Mouse (Mus musculus) CH12.LX (cell line): ENCODE results near the gene Cd83. TPM values are rescaled to one million over a fixed set of nuclear protein-coding genes. Genes with fewer than 3 reads are reported as not detected.
A peak's percentile ranks its signal among the peaks of the same experiment; 100 is the strongest.

Experiments used
- DNase-seq: peaks from one replicate; pipeline ENCODE4 v3.0.0-alpha.2; 2013; ENCODE audit errors: extremely low read depth
- H3K27ac ChIP-seq: 2 replicates; pipeline ENCODE4 v1.5.1; 2012; ENCODE audit warnings: low read depth, mild to moderate bottlenecking, control low read depth, moderate library complexity; ENCODE audit not compliant: insufficient read depth
- H3K27me3 ChIP-seq: replicated peaks from 2 replicates; pipeline ENCODE3; 2012; ENCODE audit warnings: inconsistent platforms
- H3K36me3 ChIP-seq, 2 experiments: replicated peaks in 1 of 2; 2 replicates each; pipeline versions ENCODE3 to v1.6.1; 2012; ENCODE audit warnings: inconsistent platforms in 1 of 2, low read length in 1 of 2, mild to moderate bottlenecking in 1 of 2, mixed read lengths in 1 of 2, moderate library complexity in 1 of 2; ENCODE audit not compliant: control insufficient read depth in 1 of 2, insufficient read depth in 1 of 2
- H3K4me1 ChIP-seq, 2 experiments: 2 replicates each; pipeline ENCODE4 v1.6.1; 2012; ENCODE audit warnings: inconsistent platforms in 1 of 2, moderate library complexity in 1 of 2; ENCODE audit not compliant: insufficient read depth in 2 of 2, control insufficient read depth in 1 of 2
- H3K4me2 ChIP-seq: 2 replicates; pipeline ENCODE4 v1.6.1; 2012; ENCODE audit warnings: low read depth, mild to moderate bottlenecking, control low read depth; ENCODE audit not compliant: poor library complexity, insufficient read depth, severe bottlenecking
- H3K4me3 ChIP-seq, 3 experiments: fragments of 150-350 bp in 1 of 3; sonication (generic) in 1 of 3; replicated peaks in 1 of 3; 2 replicates each; pipeline versions ENCODE3 to v1.5.1; 2011 to 2012; ENCODE audit warnings: low read depth in 2 of 3, low read length in 2 of 3, mild to moderate bottlenecking in 2 of 3, moderate library complexity in 2 of 3, control low read depth in 1 of 3, improper control_type of control experiment in 1 of 3, inconsistent platforms in 1 of 3, mixed read lengths in 1 of 3; ENCODE audit not compliant: poor library complexity in 1 of 3
- H3K79me2 ChIP-seq: replicated peaks from 2 replicates; pipeline ENCODE4 v1.6.1; 2012; ENCODE audit warnings: mild to moderate bottlenecking, moderate library complexity; ENCODE audit not compliant: control insufficient read depth, poor library complexity, insufficient read depth, severe bottlenecking; ENCODE audit errors: extremely low read depth
- H3K9ac ChIP-seq: 2 replicates; pipeline ENCODE4 v1.6.1; 2012; ENCODE audit warnings: low read depth, mild to moderate bottlenecking, control low read depth, moderate library complexity; ENCODE audit not compliant: insufficient read depth
- H3K9me3 ChIP-seq: replicated peaks from 2 replicates; pipeline ENCODE3; 2012; ENCODE audit warnings: low read length, inconsistent platforms, mixed read lengths
- BHLHE40 ChIP-seq: IDR thresholded peaks from 2 replicates; pipeline ENCODE4 v1.6.1; 2011; ENCODE audit warnings: mild to moderate bottlenecking, low read depth, low read length, improper control_type of control experiment
- CHD1 ChIP-seq: IDR thresholded peaks from 2 replicates; pipeline ENCODE4 v1.6.1; 2012; ENCODE audit warnings: low read depth, low read length, improper control_type of control experiment, inconsistent platforms
- CHD2 ChIP-seq: IDR thresholded peaks from 2 replicates; pipeline ENCODE4 v1.6.1; 2011; ENCODE audit warnings: low read length, improper control_type of control experiment
- CTCF ChIP-seq, 2 experiments: IDR thresholded peaks in 1 of 2; conservative IDR thresholded peaks in 1 of 2; 2 replicates each; pipeline ENCODE4 v1.5.1; 2011 to 2012; ENCODE audit warnings: low read depth in 2 of 2, low read length in 2 of 2, improper control_type of control experiment in 1 of 2, inconsistent platforms in 1 of 2, mild to moderate bottlenecking in 1 of 2, moderate library complexity in 1 of 2
- E2F4 ChIP-seq: IDR thresholded peaks from 2 replicates; pipeline ENCODE4 v1.6.1; 2011; ENCODE audit warnings: low read depth, low read length, improper control_type of control experiment; ENCODE audit not compliant: insufficient replicate concordance
- ELF1 ChIP-seq: IDR thresholded peaks from 2 replicates; pipeline ENCODE4 v1.6.1; 2014; ENCODE audit warnings: low read depth, mild to moderate bottlenecking, inconsistent platforms, low read length, improper control_type of control experiment
- ETS1 ChIP-seq: conservative IDR thresholded peaks from 2 replicates; pipeline ENCODE4 v1.6.1; 2012; ENCODE audit warnings: low read depth, mild to moderate bottlenecking, inconsistent platforms, low read length, improper control_type of control experiment, moderate library complexity
- GABPA ChIP-seq: IDR thresholded peaks from 2 replicates; pipeline ENCODE4 v1.6.1; 2012; ENCODE audit warnings: low read depth, low read length, improper control_type of control experiment, inconsistent platforms; ENCODE audit not compliant: insufficient replicate concordance
- HCFC1 ChIP-seq: IDR thresholded peaks from 2 replicates; pipeline ENCODE4 v1.6.1; 2012; ENCODE audit warnings: low read depth, mild to moderate bottlenecking, inconsistent platforms, low read length, improper control_type of control experiment
- IRF4 ChIP-seq: IDR thresholded peaks from 2 replicates; pipeline ENCODE4 v1.6.1; 2014; ENCODE audit warnings: low read depth, mild to moderate bottlenecking, inconsistent platforms, low read length, improper control_type of control experiment
- JUN ChIP-seq: IDR thresholded peaks from 2 replicates; pipeline ENCODE4 v1.6.1; 2011; ENCODE audit warnings: low read depth, mild to moderate bottlenecking, low read length, improper control_type of control experiment, moderate library complexity; ENCODE audit not compliant: insufficient read depth
- JUND ChIP-seq: conservative IDR thresholded peaks from 2 replicates; pipeline ENCODE4 v1.6.1; 2011; ENCODE audit warnings: low read depth, low read length, improper control_type of control experiment
- KAT2A ChIP-seq: IDR thresholded peaks from 2 replicates; pipeline ENCODE4 v1.6.1; 2012; ENCODE audit warnings: low read length, improper control_type of control experiment, inconsistent platforms; ENCODE audit not compliant: insufficient replicate concordance
- MAFK ChIP-seq: IDR thresholded peaks from 2 replicates; pipeline ENCODE4 v1.6.1; 2011; ENCODE audit warnings: low read length, improper control_type of control experiment; ENCODE audit not compliant: insufficient replicate concordance
- MAX ChIP-seq: IDR thresholded peaks from 2 replicates; pipeline ENCODE4 v1.6.1; 2011; ENCODE audit warnings: low read length, improper control_type of control experiment
- MXI1 ChIP-seq: IDR thresholded peaks from 2 replicates; pipeline ENCODE4 v1.6.1; 2011; ENCODE audit warnings: mild to moderate bottlenecking, low read depth, low read length, improper control_type of control experiment
- MYC ChIP-seq: IDR thresholded peaks from 2 replicates; pipeline ENCODE4 v1.6.1; 2011; ENCODE audit warnings: low read depth, mild to moderate bottlenecking, improper control_type of control experiment, low read length
- NELFE ChIP-seq: IDR thresholded peaks from 2 replicates; pipeline ENCODE4 v1.6.1; 2011; ENCODE audit warnings: low read depth, low read length, improper control_type of control experiment
- NRF1 ChIP-seq: IDR thresholded peaks from 2 replicates; pipeline ENCODE4 v1.6.1; 2014; ENCODE audit warnings: low read depth, mild to moderate bottlenecking, inconsistent platforms, low read length, improper control_type of control experiment, moderate library complexity
- PAX5 ChIP-seq: IDR thresholded peaks from 2 replicates; pipeline ENCODE4 v1.6.1; 2012; ENCODE audit warnings: low read length, inconsistent platforms, mixed read lengths
- POLR2A ChIP-seq: IDR thresholded peaks from 2 replicates; pipeline ENCODE4 v1.6.1; 2011; ENCODE audit warnings: low read depth, mild to moderate bottlenecking, improper control_type of control experiment, low read length
- POLR2AphosphoS2 ChIP-seq: IDR thresholded peaks from 2 replicates; pipeline ENCODE4 v1.6.1; 2011; ENCODE audit warnings: low read depth, low read length, improper control_type of control experiment
- RAD21 ChIP-seq: IDR thresholded peaks from 2 replicates; pipeline ENCODE4 v1.6.1; 2011; ENCODE audit warnings: low read depth, mild to moderate bottlenecking, low read length, improper control_type of control experiment, moderate library complexity
- RCOR1 ChIP-seq: conservative IDR thresholded peaks from 2 replicates; pipeline ENCODE4 v1.6.1; 2012; ENCODE audit warnings: low read depth, mild to moderate bottlenecking, inconsistent platforms, low read length, improper control_type of control experiment
- SMC3 ChIP-seq: IDR thresholded peaks from 2 replicates; pipeline ENCODE4 v1.6.1; 2011; ENCODE audit warnings: low read depth, low read length, improper control_type of control experiment
- TBP ChIP-seq: conservative IDR thresholded peaks from 2 replicates; pipeline ENCODE4 v1.6.1; 2011; ENCODE audit warnings: low read depth, low read length, improper control_type of control experiment
- TCF12 ChIP-seq: IDR thresholded peaks from 2 replicates; pipeline ENCODE4 v1.6.1; 2014; ENCODE audit warnings: low read depth, mild to moderate bottlenecking, inconsistent platforms, low read length, improper control_type of control experiment
- UBTF ChIP-seq: IDR thresholded peaks from 2 replicates; pipeline ENCODE4 v1.6.1; 2012; ENCODE audit warnings: low read depth, mild to moderate bottlenecking, inconsistent platforms, low read length, improper control_type of control experiment, moderate library complexity
- USF1 ChIP-seq: IDR thresholded peaks from 2 replicates; pipeline ENCODE4 v1.6.1; 2014; ENCODE audit warnings: low read depth, mild to moderate bottlenecking, inconsistent platforms, low read length, improper control_type of control experiment
- USF2 ChIP-seq: conservative IDR thresholded peaks from 2 replicates; pipeline ENCODE4 v1.6.1; 2011; ENCODE audit warnings: low read depth, low read length, improper control_type of control experiment
- ZC3H11A ChIP-seq: IDR thresholded peaks from 2 replicates; pipeline ENCODE4 v1.6.1; 2012; ENCODE audit warnings: low read depth, mild to moderate bottlenecking, inconsistent platforms, low read length, improper control_type of control experiment
- ZKSCAN1 ChIP-seq: IDR thresholded peaks from 2 replicates; pipeline ENCODE4 v1.6.1; 2012; ENCODE audit warnings: low read depth, inconsistent platforms, low read length, improper control_type of control experiment, borderline replicate concordance
- ZMIZ1 ChIP-seq: IDR thresholded peaks from 2 replicates; pipeline ENCODE4 v1.6.1; 2012; ENCODE audit warnings: low read depth, mild to moderate bottlenecking, inconsistent platforms, low read length, improper control_type of control experiment
- ZNF384 ChIP-seq: IDR thresholded peaks from 2 replicates; pipeline ENCODE4 v1.6.1; 2012; ENCODE audit warnings: low read depth, low read length, improper control_type of control experiment, inconsistent platforms
- dilution Hi-C: fragments of 300-500 bp; cut with MboI; formaldehyde crosslinking; loops from 2 replicates; pipeline ENCODE4 v1.14.3; 2020; ENCODE audit warnings: low sequenced_read_pairs; ENCODE audit not compliant: extremely low pct_unique_long_range_greater_than_20kb, extremely low pct_ligation_motif_present
- in situ Hi-C: fragments of 300-500 bp; cut with MboI; formaldehyde crosslinking; loops from 3 replicates; pipeline ENCODE4 v1.14.3; 2019; ENCODE audit warnings: low sequenced_read_pairs, low pct_ligation_motif_present, low pct_unique_long_range_greater_than_20kb, mixed read lengths
- polyA plus RNA-seq: library from polyadenylated mRNA; unstranded; fragments of >175 nt; gene quantifications from 2 replicates; pipeline ENCODE4 v1.2.1, GENCODE M21; 2012; ENCODE audit warnings: low read depth; ENCODE audit not compliant: insufficient read length
- total RNA-seq, 2 experiments: library from RNA; depleted of rRNA; stranded (reverse); fragments of 300-350 nt in 1 of 2; fragments of >200 nt in 1 of 2; gene quantifications; 2 replicates each; pipeline ENCODE4 v1.2.3; 2012 to 2014

Cd83 gene
- total and polyA plus RNA-seq, 3 experiments, result 109 to 298 (median 129) TPM

DNA sequence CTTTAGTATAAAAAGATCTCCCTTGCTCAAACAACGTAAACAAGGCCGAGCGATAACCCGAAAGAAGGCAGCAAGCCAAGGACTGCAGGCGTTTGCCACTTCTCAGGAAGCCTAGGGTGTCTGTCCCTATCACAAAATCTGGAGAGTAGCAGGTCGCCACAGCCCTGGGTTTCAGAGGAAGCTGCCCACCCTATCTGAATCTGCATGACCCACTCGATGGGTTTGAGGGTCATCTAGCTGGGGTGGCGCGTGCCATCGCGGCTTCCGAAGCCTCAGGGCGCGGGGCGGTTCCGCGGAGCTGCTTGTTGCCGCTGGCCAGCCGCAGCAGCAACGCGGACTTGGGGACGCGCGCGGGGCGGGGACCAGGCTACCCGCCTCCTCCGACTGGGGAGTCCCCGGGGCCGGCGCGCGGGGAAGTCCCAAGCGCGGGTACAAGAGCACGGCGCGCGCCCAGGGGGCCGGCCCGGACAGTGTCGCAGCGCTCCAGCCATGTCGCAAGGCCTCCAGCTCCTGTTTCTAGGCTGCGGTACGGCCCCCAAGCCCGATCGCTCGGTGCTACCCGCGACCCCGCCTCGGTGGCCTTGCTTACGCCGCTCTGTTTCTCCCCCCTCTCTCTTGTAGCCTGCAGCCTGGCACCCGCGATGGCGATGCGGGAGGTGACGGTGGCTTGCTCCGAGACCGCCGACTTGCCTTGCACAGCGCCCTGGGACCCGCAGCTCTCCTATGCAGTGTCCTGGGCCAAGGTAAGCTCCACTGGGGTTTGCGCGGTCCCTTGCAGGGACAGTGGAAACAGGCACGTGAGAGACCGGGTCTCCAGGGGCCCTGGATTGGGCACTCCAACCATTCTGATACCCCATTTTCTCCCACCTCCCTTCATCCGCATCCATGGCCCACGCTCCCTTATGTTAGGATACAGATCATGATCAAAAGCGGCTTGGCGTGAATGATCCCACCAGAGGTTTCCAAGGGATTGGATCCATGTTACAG is at the start of gene Cd83 (continued):
- TF ChIP-seq E2F4, result no peak
- TF ChIP-seq, all 38 proteins: peak for 19

- Histone ChIP-seq H3K4me2 (no peak overlapping the region), H3K9ac (no peak overlapping the region)
- in situ Hi-C loops, result loop anchor here (10.0 to 25.0 kb wide), 2 partner anchors 377 to 565 kb away; partner anchors contain the start of genes Sirt5 and Tbc1d7
- TF ChIP-seq POLR2A (no peak), NRF1 (no peak), USF1 (no peak), TCF12 (peak; percentile 50; the same call in 1 of the 2 replicates), ZNF384 (no peak), ZKSCAN1 (no peak), MYC (0 out of 2 replicates have a peak, but pooled peaks have one; percentile 32), TBP (0 out of 2 replicates have a peak, but pooled peaks have one; percentile 26), IRF4 (no peak), CHD2 (peak; percentile 77), E2F4 (no peak), UBTF (no peak), ETS1 (0 out of 2 replicates have a peak, but pooled peaks have one; percentile 10), POLR2AphosphoS2 (no peak), SMC3 (peak; percentile 89), ZC3H11A (peak; percentile 57), BHLHE40 (peak; percentile 10), MAFK (no peak), PAX5 (no peak), GABPA (no peak), JUN (no peak), CHD1 (no peak), ZMIZ1 (no peak), JUND (no peak; the same call in 1 of the 2 replicates), CTCF (conservative IDR thresholded peaks at IDR 0.05 in 1 of 2, IDR thresholded peaks at IDR 0.05 in 1 of 2; ENCODE audit: low read depth in 2 of 2, low read length in 2 of 2) (peak; percentile 85 to 96), MAX (peak; percentile 79), RCOR1 (no peak), NELFE (no peak), RAD21 (peak; percentile 96), HCFC1 (0 out of 2 replicates have a peak, but pooled peaks have one; percentile 16), ELF1 (0 out of 2 replicates have a peak, but pooled peaks have one; percentile 23), MXI1 (peak; percentile 57; the same call in 1 of the 2 replicates), USF2 (no peak), KAT2A (no peak)
Measured at GRCm38 (mm10) chr13:43739598-43740275, 44.8 kb upstream of the Cd83 start.

More at GRCm38 (mm10) chr13:43739598-43740275, 44.8 kb upstream of the Cd83 start:
- Histone ChIP-seq H3K27me3 (no peaks in the 10 kb centered on the region), H3K36me3 (no peaks in the 10 kb centered on the region), H3K27ac (no peak overlapping the region), H3K4me1 (peaks cover 7 to 38% of the 10 kb centered on the region in 2 experiments), H3K4me3 (no peak overlapping the region), H3K9me3 (peaks cover 8% of the 10 kb centered on the region), H3K79me2 (no peaks in the 10 kb centered on the region)
- dilution Hi-C loops, result no loop called here
- peak; percentile 88 for DNase-seq
